Mouse (Mus musculus) C2C12 (cell line): ENCODE data around the gene Ttc37.

ENCODE experiments used
- CEBPB ChIP-seq: IDR thresholded peaks from one replicate; pipeline ENCODE4 v1.6.1; 2011; ENCODE audit warnings: low read depth, mild to moderate bottlenecking, control low read depth, moderate library complexity
- CTCF ChIP-seq: IDR thresholded peaks from one replicate; pipeline ENCODE4 v1.5.1; 2011; ENCODE audit not compliant: control insufficient read depth, insufficient read depth, insufficient read length
- MAX ChIP-seq: IDR thresholded peaks from one replicate; pipeline ENCODE4 v1.6.1; 2011; ENCODE audit warnings: mild to moderate bottlenecking, control low read depth
- MYOG ChIP-seq: IDR thresholded peaks from one replicate; pipeline ENCODE4 v1.6.1; 2011; ENCODE audit not compliant: control insufficient read depth, insufficient read length; ENCODE audit errors: extremely low read depth
- USF1 ChIP-seq: IDR thresholded peaks from one replicate; pipeline ENCODE4 v1.6.1; 2011; ENCODE audit warnings: low read depth, mild to moderate bottlenecking, control low read depth, moderate library complexity

DNA sequence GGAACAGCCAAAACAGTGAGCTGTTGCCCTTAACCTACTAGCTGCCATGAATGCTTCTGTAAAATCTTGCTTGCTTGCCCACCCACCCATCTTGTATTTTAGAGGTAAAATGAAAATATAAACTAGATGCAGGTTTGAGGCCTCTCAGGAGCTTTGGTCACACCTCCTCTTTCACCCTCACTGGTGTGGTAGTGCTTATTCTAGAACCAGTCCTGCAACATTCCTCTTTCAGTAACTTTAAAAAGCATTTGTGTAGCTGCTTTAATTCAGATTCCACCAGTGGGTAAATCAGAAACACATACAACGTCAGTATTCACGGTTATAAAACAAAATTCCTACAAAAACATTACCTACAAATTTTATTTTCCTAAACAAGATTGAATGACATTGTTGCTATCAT, 62.1 kb downstream of the Ttc37 start:
- TF ChIP-seq CTCF (no peak), MAX (no peak), USF1 (no peak), MYOG (no peak), CEBPB (no peak)
